Mouse (Mus musculus) midbrain, embryonic 13.5 days (tissue): ENCODE results near the gene Nmnat2. TPM values are rescaled to one million over a fixed set of nuclear protein-coding genes. Genes with fewer than 3 reads are reported as not detected.

Experiments used
- ATAC-seq: fragments of 200-750 bp; cut with Nextera tagmentation; 2 replicates; pipeline ENCODE4 v1.8.0; 2017; ENCODE audit warnings: mild to moderate bottlenecking, moderate TSS enrichment, moderate library complexity
- H3K27ac ChIP-seq: fragments of 300-500 bp; sonication (generic); 2 replicates; pipeline ENCODE4 v1.5.1; 2015; ENCODE audit warnings: inconsistent platforms, mild to moderate bottlenecking, moderate library complexity
- H3K27me3 ChIP-seq: fragments of 300-500 bp; sonication (generic); 2 replicates; pipeline ENCODE4 v1.6.1; 2015; ENCODE audit warnings: mild to moderate bottlenecking, inconsistent platforms
- H3K36me3 ChIP-seq: fragments of 300-500 bp; sonication (generic); 2 replicates; pipeline ENCODE4 v1.6.1; 2015; ENCODE audit warnings: mild to moderate bottlenecking, inconsistent platforms
- H3K4me1 ChIP-seq: fragments of 300-500 bp; sonication (generic); replicated peaks from 2 replicates; pipeline ENCODE4 v1.6.1; 2015; ENCODE audit warnings: inconsistent platforms
- H3K4me2 ChIP-seq: fragments of 300-500 bp; sonication (generic); replicated peaks from 2 replicates; pipeline ENCODE4 v1.6.1; 2015; ENCODE audit warnings: moderate library complexity, mild to moderate bottlenecking, inconsistent platforms
- H3K4me3 ChIP-seq: fragments of 300-500 bp; sonication (generic); replicated peaks from 2 replicates; pipeline ENCODE4 v1.5.1; 2015; ENCODE audit warnings: mild to moderate bottlenecking, inconsistent platforms
- H3K9ac ChIP-seq: fragments of 300-500 bp; sonication (generic); replicated peaks from 2 replicates; pipeline ENCODE4 v1.6.1; 2015; ENCODE audit warnings: mild to moderate bottlenecking, inconsistent platforms
- H3K9me3 ChIP-seq: fragments of 300-500 bp; sonication (generic); 2 replicates; pipeline ENCODE4 v1.6.1; 2016; ENCODE audit warnings: mild to moderate bottlenecking, inconsistent platforms
- WGBS: fragments of 180-500 bp; shearing (Covaris S2); methylation state at CpG from one replicate; pipeline ENCODE4 v1.1.7; 2015; 5-methylcytosine and 5-hydroxymethylcytosine counted together
- polyA plus RNA-seq: library from polyadenylated mRNA; unstranded; fragments of >200 nt; fragmentation: Nextera tagmentation; extraction: Ambion mirVana; gene quantifications from 2 replicates; pipeline ENCODE4 v1.2.1, GENCODE M21; 2015

Gene Nmnat2
- polyA plus RNA-seq, 1 experiment from 2014 or later: 62.3 TPM

GRCm38 (mm10) chr1:153045368-153045767, 90.6 kb downstream of the Nmnat2 start:
- Histone ChIP-seq H3K27ac (no peak overlapping the region), H3K4me3 (no peak overlapping the region), H3K9me3 (no peaks in the 10 kb centered on the region), H3K36me3 (no peaks in the 10 kb centered on the region), H3K4me2 (no peak overlapping the region), H3K27me3 (peaks cover 73% of the 10 kb centered on the region), H3K9ac (no peak overlapping the region), H3K4me1 (peaks cover 38% of the 10 kb centered on the region)
- 70% methylated on average over 11 of the region's 11 CpGs for WGBS
- no peak for ATAC-seq

- Histone ChIP-seq H3K27ac (0 out of 2 replicates have a peak overlapping the region, but pooled peaks have one; percentile 4), H3K4me1 (peaks cover 38% of the 10 kb centered on the region), H3K9me3 (no peaks in the 10 kb centered on the region), H3K36me3 (no peaks in the 10 kb centered on the region), H3K9ac (no peak overlapping the region), H3K4me3 (no peak overlapping the region), H3K4me2 (no peak overlapping the region), H3K27me3 (peaks cover 86% of the 10 kb centered on the region)
- 15% methylated on average over 14 of the region's 14 CpGs for WGBS
- ATAC-seq: peak; percentile 54
Observed at GRCm38 (mm10) chr1:153048147-153048878, 93.5 kb downstream of the Nmnat2 start.

GRCm38 (mm10) chr1:153049451-153049850, 94.7 kb downstream of the Nmnat2 start:
- no peaks in the 10 kb centered on the region for H3K9me3 ChIP-seq
- 60% methylated on average over 2 of the region's 2 CpGs for WGBS
- H3K27ac ChIP-seq: no peak overlapping the region
- no peak overlapping the region for H3K4me2 ChIP-seq
- H3K36me3 ChIP-seq: no peaks in the 10 kb centered on the region
- no peak overlapping the region for H3K4me3 ChIP-seq
- peaks cover 79% of the 10 kb centered on the region for H3K27me3 ChIP-seq
- no peak overlapping the region for H3K9ac ChIP-seq
- no peak for ATAC-seq
- H3K4me1 ChIP-seq: peaks cover 38% of the 10 kb centered on the region

- Histone ChIP-seq H3K9me3 (no peaks in the 10 kb centered on the region), H3K36me3 (no peaks in the 10 kb centered on the region), H3K4me2 (no peak overlapping the region), H3K27ac (no peak overlapping the region), H3K9ac (no peak overlapping the region), H3K4me1 (peaks cover 40% of the 10 kb centered on the region), H3K27me3 (peaks cover 75% of the 10 kb centered on the region), H3K4me3 (no peak overlapping the region)
- WGBS: 83% methylated on average over 5 of the region's 5 CpGs
- ATAC-seq: no peak
Observed at GRCm38 (mm10) chr1:153051474-153051873, 96.7 kb downstream of the Nmnat2 start.

GRCm38 (mm10) chr1:153053619-153054018, 98.8 kb downstream of the Nmnat2 start:
- Histone ChIP-seq H3K27me3 (peaks cover 74% of the 10 kb centered on the region), H3K4me2 (no peak overlapping the region), H3K9me3 (no peaks in the 10 kb centered on the region), H3K27ac (no peak overlapping the region), H3K4me1 (peaks cover 33% of the 10 kb centered on the region), H3K9ac (no peak overlapping the region), H3K4me3 (no peak overlapping the region), H3K36me3 (no peaks in the 10 kb centered on the region)
- WGBS: 16% methylated on average over 7 of the region's 7 CpGs
- ATAC-seq: no peak

GRCm38 (mm10) chr1:153054112-153054821, 99.5 kb downstream of the Nmnat2 start:
- ATAC-seq: peak; percentile 86
- Histone ChIP-seq H3K27ac (peak overlapping the region; percentile 51; the same call in 1 of the 2 replicates), H3K9ac (no peak overlapping the region), H3K36me3 (no peaks in the 10 kb centered on the region), H3K4me1 (peaks cover 33% of the 10 kb centered on the region), H3K27me3 (peaks cover 77% of the 10 kb centered on the region), H3K4me2 (no peak overlapping the region; the same call in 1 of the 2 replicates), H3K9me3 (no peaks in the 10 kb centered on the region), H3K4me3 (no peak overlapping the region)
- WGBS: 6% methylated on average over 11 of the region's 11 CpGs

DNA sequence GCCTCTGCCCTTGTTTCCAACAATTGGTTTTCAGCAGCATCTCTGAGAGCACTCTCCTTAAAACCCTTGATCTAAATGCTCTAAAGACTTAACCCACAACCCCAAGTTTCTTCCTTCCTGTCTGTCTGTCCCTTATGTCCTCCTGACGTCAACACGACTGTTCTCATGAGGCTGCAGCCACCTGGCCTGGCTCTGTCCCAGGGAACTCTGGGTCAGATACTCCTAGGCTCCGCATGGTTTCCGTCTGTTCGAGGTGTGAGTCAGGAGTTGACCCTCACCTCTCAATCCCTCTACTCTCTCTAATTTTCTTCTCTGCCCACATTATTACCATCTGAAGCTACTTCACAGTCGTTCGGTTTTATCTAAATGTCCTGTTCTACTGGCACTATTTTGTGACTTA, 103.5 kb downstream of the Nmnat2 start:
- Histone ChIP-seq H3K9ac (no peak overlapping the region), H3K9me3 (no peaks in the 10 kb centered on the region), H3K36me3 (no peaks in the 10 kb centered on the region), H3K4me3 (no peak overlapping the region), H3K4me1 (peaks cover 16% of the 10 kb centered on the region), H3K27me3 (peaks cover 50% of the 10 kb centered on the region), H3K27ac (no peak overlapping the region), H3K4me2 (no peak overlapping the region)
- no peak for ATAC-seq
- WGBS: 85% methylated on average over 7 of the region's 7 CpGs

- peaks cover 5% of the 10 kb centered on the region for H3K4me1 ChIP-seq
- WGBS: 92% methylated on average over 9 of the region's 9 CpGs
- peaks cover 49% of the 10 kb centered on the region for H3K27me3 ChIP-seq
- H3K9ac ChIP-seq: no peak overlapping the region
- no peaks in the 10 kb centered on the region for H3K36me3 ChIP-seq
- no peak overlapping the region for H3K4me2 ChIP-seq
- no peak overlapping the region for H3K27ac ChIP-seq
- no peak for ATAC-seq
- H3K4me3 ChIP-seq: no peak overlapping the region
- no peaks in the 10 kb centered on the region for H3K9me3 ChIP-seq
Observed at GRCm38 (mm10) chr1:153059626-153060025, 104.8 kb downstream of the Nmnat2 start.

DNA sequence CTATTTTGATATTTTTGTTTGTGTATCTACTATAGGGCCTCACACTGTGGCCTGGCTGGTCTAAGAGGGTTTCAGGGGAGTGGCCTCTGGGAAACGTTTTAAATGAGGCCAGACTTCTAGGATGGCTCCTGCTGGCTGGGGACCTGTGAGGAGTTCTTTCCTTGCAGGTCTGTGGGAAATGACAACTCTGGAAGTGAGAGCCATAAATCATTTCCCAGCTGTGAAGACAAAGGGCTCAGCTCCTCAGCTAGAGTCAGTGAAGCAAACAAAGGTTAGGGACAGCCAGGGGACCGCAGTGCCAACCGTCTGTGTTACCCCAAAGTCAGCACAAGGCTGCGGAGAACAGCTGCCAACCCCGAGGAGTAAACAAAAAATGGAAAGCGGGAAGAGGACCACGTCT, 107.8 kb downstream of the Nmnat2 start:
- H3K4me2 ChIP-seq: no peak overlapping the region
- H3K27me3 ChIP-seq: peaks cover 25% of the 10 kb centered on the region
- no peak overlapping the region for H3K4me3 ChIP-seq
- ATAC-seq: no peak
- WGBS: 57% methylated on average over 7 of the region's 7 CpGs
- no peaks in the 10 kb centered on the region for H3K36me3 ChIP-seq
- no peaks in the 10 kb centered on the region for H3K9me3 ChIP-seq
- H3K9ac ChIP-seq: no peak overlapping the region
- H3K4me1 ChIP-seq: no peaks in the 10 kb centered on the region; the same call in none of the 2 replicates
- H3K27ac ChIP-seq: 0 out of 2 replicates have a peak overlapping the region, but pooled peaks have one; percentile 15

DNA sequence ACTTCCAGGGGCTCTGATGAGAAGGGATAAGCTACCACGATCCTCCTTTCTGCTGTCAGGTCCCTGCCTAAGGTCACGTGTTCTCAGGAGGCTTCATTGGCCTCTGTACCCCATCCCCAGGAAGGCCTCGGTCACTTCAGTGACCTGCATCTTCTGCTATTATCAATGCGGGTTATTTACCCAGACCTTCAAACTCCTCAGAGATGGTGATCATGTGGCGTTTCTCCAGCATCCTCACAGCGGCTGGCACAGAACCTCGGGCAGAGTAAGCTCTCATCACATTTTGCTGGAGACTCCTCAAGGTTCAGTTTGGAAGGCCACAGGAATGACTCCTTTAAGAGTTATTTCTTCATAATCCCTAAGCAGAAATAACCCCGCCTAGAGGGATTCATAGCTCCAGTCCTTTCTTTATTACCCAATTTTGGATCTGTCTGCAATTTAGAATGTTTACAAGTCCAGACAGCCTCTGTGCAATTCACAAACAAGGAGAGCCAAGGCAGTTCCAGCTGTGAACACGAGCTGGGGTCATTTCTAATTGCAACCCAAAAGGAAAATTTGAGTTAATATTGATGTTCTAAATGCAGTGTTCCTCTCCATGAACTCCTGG, 110.1 kb downstream of the Nmnat2 start:
- Histone ChIP-seq H3K27ac (peak overlapping the region; percentile 53; the same call in 1 of the 2 replicates), H3K9ac (no peak overlapping the region), H3K36me3 (no peaks in the 10 kb centered on the region), H3K4me1 (no peaks in the 10 kb centered on the region; the same call in none of the 2 replicates), H3K27me3 (peaks cover 21% of the 10 kb centered on the region), H3K4me3 (no peak overlapping the region), H3K9me3 (0 out of 2 replicates have a peak, but pooled peaks cover 4% of the 10 kb centered on the region), H3K4me2 (no peak overlapping the region)
- WGBS: 81% methylated on average over 9 of the region's 9 CpGs
- no peak for ATAC-seq

DNA sequence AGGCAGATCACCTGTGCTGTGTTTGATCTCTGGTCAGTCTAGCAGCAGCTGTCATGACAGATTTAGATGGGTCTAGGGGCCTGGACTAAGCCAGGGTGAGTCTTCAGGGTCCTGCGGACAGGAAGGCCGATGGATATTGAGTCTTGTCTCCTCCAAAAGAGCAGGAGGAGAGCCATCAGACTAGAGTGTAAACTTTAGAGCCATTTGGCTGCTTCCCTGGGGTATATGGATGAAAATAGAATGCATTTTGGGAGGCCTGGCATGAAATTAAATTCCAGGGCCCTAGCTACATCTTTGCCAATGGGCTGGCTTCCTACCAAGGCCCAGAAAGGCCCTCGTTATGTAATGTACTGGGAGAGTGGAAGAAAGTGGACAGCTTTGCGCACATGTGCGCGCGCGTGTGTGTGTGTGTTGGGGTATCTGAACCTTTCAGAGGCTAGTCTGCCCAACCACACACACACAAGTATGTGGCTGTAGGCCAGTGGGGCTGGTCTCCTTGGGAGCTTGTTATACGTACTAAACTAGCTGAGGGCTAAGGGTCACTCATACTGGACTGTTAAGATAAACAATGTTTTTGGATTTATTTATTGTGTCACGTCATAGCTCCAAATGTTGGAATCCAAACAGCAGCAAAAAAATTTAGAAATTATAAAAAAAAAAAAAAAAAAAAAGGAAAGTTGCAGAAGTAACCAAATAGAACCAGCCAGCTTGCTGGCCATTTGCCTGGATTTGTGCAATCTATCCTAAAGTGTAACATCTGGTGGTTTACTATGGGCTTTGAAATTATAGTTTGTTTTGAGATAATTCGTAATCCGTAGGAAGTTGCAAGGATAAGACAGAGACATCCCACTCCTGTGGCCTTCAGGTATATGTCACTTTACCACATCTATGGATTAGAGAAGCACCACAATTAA, 110.9 kb downstream of the Nmnat2 start:
- H3K4me3 ChIP-seq: no peak overlapping the region
- H3K27ac ChIP-seq: no peak overlapping the region
- H3K27me3 ChIP-seq: peaks cover 21% of the 10 kb centered on the region
- ATAC-seq: no peak
- no peaks in the 10 kb centered on the region; the same call in none of the 2 replicates for H3K4me1 ChIP-seq
- 0 out of 2 replicates have a peak, but pooled peaks cover 4% of the 10 kb centered on the region for H3K9me3 ChIP-seq
- WGBS: 90% methylated on average over 12 of the region's 12 CpGs
- H3K9ac ChIP-seq: no peak overlapping the region
- H3K4me2 ChIP-seq: no peak overlapping the region
- no peaks in the 10 kb centered on the region for H3K36me3 ChIP-seq
